Mouse (Mus musculus): Measurements from ENCODE around the gene Tapbp.
A peak's percentile ranks its signal among the peaks of the same experiment; 100 is the strongest.
"Not testable (repeated sequence)": the region's sequence is repeated elsewhere in the genome, so short reads cannot be mapped to it uniquely, and the experiment has no call there.

The Tapbp gene

DNA sequence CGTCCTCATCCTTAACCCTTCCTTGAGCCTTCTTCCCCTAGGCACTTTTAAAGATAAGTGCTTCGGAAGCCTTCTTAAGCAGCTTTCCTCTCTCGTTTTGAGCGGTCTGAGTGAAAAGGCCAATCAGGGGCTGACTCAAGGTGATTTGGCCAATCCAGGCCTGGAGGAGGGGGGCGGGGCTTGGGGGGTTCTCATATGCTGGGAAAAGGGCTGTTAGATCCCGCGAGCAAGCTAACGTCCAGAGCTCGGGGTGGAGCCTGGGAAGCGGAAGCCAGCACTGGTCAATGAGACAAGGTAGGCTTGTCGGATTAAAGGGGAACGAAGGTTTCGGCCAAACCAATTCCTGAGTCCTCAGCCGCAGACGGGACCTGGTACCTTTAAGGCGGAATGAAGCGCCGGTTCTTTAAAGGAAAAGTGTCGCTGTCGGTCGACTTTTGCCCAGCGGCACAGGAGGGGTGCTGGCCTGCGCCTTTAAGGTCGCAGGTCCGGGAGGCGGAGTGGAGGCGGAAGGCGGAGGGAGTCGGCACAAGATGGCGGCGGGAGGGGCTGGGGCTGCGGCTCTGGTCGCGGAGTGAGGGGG, at the start of gene Tapbp, which contains the start of gene Zbtb22:
Gene Tapbp, plus strand, starts transcription at position 229 of the 580 bp plus-strand sequence.
Gene Zbtb22, plus strand, starts transcription at position 234 of the 580 bp plus-strand sequence.
- DNase-seq (ENCODE audit: low read depth, low spot score) = peak; percentile 98

DNA sequence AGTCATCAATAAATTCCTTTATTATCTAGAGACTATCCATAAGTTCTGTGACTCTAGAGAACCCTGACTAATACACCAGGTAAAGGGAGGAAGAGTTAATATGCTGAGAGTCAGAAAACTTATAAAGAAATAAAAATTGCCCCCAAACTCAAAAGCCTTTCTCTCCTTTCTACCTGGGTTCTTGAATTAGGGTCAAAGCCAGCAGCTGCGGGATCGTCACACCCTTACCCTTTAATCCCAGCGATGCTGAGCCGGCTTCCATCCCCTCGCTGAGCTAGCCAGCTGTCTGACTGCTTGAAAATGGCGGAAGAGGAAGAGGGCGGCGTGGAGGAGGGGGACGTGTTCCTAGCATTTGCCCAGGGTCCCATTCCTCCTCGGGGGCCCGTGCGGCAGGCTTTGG, 42.2 kb upstream of the Tapbp start, which contains the start of gene Gm7029:
Gene Gm7029, plus strand, starts transcription at position 301 of the 400 bp plus-strand sequence.
- DNase-seq (ENCODE audit: low read depth, low spot score) = not testable (repeated sequence)

DNA sequence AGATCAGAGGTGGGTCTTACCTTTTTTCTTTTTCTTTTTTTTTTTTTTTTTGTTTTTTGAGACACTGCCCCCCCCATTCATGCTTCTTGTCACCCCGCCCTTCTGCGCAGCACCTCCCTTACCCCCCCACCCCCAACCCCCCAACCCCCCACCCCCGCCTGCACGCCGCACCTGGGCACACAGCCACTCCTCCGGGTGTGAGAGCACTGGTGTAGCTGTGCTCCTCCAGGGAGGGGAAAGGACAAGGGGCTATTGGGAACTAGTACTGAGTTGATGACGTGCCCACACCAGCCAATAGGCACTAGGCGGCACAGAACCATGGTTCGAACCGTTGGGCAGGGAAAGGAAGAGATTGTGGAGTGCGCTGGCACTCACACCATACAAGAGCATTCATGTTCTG, 41.3 kb upstream of the Tapbp start:
- DNase-seq (ENCODE audit: low read depth, low spot score) = no peak

DNA sequence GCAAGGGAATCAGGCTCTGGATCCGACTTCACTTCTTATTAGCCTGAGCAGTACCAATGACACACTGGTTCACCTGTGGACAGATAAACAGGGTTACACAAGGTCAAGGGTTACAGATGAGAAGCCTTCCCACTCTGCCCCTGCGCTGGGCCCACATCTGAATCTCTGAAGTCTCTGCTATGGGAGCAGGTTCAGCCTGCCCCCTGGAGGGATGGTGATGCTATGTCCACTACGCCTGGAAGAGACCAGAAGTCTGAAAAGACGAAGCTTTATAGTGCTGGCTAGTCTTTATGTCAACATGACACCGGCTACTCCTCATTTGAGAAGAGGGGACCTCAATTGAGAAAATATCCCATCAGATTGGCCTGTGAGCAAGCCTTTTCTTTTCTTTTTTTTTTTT, 39.9 kb upstream of the Tapbp start:
- not testable (repeated sequence) for DNase-seq (ENCODE audit: low read depth, low spot score)

DNA sequence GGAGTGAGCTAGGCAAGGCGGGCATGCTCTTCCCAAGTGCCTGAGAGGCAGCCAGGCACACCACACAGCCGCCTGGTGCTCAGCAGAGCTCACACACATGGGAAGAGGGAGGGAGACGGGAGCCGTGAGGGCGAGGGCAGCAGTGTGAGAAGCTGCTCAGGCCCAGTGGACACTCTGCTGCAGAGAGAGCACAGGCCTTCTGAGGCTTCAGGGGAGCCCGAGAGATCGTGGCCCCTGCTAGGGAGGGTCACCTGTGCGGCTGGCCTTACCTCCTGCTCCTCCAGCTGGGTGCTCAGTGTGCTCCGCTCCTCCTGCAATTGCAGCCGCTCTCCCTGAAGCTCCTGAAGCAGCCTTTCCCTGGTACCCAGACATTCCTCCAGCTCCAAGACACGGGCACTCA, 31.4 kb upstream of the Tapbp start:
- not testable (repeated sequence) for DNase-seq (ENCODE audit: low read depth, low spot score)

DNA sequence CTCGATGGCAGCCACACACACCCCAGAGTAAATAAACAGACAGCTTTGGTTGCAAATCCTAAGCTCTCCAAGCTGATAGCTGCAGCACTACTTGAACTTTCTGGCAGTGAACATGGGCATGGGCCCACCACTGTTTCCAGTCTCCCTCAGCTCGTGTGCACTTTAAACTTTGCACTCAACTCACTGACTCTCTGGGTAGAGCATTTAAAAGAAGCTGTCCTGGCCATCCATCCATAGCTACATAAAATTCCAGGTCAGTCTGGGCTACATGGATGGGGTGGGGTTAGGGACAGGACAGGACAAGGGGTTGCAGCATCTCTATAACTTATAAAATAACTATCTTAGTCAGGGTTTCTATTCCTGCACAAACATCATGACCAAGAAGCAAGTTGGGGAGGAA, 27.9 kb upstream of the Tapbp start:
- DNase-seq (ENCODE audit: low read depth, low spot score) = not testable (repeated sequence)

DNA sequence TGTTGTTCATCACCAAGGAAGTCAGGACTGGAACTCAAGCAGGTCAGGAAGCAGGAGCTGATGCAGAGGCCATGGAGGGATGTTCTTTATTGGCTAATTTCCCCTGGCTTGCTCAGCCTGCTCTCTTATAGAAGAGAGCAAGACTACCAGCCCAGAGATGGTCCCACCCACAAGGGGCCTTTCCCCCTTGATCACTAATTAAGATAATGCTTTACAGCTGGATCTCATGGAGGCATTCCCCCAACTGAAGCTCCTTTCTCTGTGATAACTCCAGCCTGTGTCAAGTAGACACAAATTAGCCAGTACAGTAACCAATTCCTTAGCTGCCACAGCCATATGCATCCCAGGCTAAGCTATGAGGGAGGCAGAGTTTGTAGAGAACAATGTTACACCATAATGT, 27.5 kb upstream of the Tapbp start:
- not testable (repeated sequence) for DNase-seq (ENCODE audit: low read depth, low spot score)

DNA sequence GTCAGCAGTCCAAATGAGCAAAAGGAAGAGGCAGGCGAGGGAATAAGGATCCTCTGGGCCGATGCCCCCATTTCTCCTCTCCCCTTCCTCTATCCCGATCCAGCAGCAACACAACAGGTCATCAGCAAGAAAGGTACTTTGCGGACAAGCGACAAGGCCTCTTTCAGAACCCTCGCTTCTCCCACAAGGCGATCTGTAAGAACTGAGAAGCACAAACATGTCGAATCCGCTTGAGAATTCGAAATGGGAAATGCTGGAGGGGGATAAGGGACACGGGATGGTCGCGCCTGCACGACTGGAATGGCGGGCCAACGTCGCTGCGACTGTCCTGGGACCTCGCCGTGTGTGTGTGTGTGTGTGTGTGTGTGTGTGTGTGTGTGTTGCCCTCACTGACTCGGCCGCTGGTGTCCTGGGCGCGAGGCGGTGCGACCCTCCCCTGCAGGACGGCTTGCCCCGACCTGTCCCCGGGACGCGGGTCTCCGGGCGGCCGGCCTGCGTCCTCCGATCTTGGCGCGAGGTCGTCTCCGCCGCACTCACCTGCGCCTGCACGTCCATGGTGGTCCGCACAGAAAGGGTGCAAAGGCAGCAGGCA, 25.7 kb upstream of the Tapbp start:
- not testable (repeated sequence) for DNase-seq (ENCODE audit: low read depth, low spot score)

DNA sequence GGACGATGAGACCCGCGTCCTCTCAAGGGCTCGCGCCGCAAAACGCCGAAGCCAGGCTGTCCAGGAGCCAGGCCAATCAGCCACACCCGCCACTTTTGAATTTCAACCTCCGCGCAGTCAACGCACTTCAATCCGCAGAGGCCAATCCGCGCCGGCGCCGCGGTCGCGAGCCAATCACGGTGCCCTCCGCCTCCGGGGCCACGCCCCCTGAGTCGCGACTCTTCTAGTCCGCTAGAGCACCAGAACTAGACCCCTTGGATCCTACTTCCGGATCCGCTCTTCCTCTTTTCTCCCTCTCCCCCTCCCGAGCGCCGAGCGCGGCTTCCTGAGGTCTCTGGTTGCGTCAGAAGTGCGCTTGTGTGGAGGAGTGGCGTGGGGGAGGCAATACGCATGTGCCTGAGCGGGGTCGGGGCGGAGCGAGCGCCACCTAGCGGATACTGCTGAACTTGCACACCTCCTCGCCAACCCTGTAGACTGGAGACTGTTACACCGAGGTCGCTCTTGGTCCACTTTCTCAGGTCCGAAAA, 25.1 kb upstream of the Tapbp start, which contains the start of gene Kifc1:
Gene Kifc1, minus strand, starts transcription at position 129 of the 527 bp plus-strand sequence.
- DNase-seq (ENCODE audit: low read depth, low spot score) = peak; percentile 99

DNA sequence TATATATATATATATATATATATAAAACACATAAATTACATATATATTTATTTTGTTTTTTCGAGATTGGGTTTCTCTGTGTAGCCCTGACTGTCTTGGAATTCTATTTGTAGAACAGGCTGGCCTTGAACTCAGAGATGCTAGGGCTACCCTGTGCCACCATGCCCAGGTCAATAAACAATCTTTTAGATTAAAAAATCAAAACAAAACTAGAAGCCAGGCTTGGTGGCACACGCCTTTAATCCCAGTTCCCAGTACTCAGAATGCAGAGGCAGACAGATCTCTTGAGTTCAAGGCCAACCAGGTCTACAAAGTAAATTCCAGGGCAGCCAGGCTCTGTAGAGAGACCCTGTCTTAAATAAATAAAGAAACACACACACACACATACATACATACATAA, 24.3 kb upstream of the Tapbp start:
- DNase-seq (ENCODE audit: low read depth, low spot score) = no peak

DNA sequence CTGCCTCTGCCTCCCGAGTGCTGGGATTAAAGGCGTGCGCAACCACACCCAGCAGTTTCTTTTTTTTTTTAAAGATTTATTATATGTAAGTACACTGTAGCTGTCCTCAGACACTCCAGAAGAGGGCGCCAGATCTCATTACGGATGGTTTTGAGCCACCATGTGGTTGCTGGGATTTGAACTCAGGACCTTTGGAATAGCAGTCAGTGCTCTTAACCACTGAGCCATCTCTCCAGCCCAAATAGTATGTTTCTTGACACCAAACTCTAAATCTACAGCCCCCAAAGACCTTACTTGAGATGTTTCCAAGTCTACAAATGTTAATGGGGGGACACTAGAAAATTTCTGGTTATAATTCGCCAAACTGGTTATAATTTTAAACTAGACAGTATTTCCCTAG, 23.8 kb upstream of the Tapbp start:
- not testable (repeated sequence) for DNase-seq (ENCODE audit: low read depth, low spot score)

DNA sequence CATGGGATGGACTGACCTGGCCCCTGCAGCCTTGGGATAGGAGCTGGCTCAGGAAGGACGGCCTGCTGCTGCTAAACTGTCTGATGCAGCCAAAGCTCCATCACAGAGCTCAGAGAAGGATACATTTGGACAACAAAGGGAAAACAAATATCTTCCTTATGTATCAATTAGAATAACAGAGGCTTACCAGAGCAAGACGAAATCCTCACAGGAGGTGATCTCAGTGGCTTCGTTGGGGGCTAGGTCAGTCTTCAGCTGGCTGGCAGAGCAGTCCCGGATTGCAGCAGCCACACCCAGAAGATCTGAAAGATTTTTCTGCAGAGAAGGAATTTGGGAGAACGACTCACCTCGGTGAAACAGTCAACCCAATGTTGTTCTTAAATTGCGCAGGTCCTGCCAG, 23.3 kb upstream of the Tapbp start:
- DNase-seq (ENCODE audit: low read depth, low spot score) = no peak

DNA sequence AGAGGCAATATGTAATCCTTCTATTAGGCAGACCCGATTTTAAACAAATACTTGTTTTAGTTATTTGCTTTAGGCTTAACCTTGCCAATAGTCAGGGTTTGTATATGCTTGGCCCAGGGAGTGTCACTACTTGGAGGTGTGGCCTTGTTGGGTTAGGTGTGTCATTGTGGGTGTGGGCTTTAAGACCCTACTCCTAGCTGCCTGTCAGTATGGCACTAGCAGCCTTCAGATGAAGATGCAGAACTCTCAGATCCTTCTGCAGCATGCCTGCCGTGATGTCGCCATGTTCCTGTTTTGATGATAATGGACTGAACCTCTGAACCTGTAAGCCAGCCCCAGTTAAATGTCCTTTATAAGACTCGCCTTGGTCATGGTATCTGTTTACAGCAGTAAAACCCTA, 22.7 kb upstream of the Tapbp start:
- not testable (repeated sequence) for DNase-seq (ENCODE audit: low read depth, low spot score)

DNA sequence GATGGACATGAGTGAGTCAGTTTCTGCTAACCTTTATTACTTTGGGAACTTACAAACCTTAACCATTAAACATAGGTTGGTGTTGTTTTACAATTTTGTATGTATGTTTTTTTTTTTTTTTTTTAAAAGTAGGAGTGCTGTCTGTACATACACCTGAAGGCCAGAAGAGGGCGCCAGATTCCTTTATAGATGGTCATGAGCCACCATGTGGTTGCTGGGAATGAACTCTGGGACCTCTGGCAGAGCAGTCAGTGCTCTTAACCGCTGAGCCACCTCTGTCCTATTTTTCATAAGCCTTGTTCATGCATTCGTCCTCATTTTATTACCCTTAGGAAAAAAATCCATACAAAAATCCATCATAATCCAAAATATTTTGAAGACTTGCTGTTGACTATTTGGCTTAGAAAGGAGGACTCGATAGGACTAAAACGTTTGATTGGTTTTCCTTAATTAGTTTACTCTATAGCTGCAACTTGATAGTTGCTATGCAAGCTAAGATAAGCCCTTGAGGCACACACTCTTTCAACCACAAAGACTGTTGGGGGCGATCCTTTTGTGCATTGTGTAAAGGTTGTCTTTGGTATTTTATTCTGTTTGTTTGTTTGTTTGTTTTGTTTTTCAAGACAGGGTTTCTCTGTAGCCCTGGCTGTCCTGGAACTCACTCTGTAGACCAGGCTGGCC, 18.4 kb upstream of the Tapbp start:
- DNase-seq (ENCODE audit: low read depth, low spot score) = no peak

DNA sequence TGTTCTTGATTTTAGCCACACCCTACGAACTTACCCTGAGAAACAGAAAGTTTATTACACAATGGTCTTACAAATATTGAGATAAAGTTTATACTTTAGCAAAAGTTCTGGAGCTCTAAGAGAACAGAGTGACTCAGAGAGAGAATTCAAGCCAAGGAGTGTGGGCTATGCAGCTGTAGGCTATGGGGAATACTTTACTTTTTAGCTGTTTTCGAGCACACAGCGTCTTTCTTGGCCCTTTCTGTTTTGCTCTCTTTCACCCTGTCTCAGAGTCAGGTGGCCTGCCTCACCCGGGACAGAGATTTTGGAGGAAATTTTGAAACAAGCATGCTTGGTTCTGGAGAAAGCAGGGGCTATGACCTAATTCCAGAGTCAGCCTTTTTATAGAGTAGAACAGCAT, 17.5 kb upstream of the Tapbp start:
- not testable (repeated sequence) for DNase-seq (ENCODE audit: low read depth, low spot score)

DNA sequence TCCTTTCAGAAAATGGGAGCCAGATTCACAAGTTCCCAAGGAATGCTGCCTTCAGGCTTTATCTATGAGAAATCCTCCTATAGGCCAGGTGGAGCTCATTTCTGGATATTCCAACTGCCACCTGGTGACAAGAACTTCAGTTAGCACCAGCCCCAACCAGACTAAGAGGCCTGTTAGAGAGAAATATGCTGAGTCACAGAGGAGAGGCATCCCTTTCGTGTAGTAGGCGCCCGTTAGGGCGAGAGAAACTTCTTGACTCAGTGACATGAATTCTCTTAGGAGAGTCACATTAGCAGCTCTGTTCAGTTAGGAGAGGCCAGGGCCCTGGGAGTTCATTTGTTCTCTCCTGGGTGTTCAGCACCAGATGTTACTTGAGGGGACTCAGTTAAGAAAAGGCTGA, 16.1 kb upstream of the Tapbp start:
- DNase-seq (ENCODE audit: low read depth, low spot score) = no peak

DNA sequence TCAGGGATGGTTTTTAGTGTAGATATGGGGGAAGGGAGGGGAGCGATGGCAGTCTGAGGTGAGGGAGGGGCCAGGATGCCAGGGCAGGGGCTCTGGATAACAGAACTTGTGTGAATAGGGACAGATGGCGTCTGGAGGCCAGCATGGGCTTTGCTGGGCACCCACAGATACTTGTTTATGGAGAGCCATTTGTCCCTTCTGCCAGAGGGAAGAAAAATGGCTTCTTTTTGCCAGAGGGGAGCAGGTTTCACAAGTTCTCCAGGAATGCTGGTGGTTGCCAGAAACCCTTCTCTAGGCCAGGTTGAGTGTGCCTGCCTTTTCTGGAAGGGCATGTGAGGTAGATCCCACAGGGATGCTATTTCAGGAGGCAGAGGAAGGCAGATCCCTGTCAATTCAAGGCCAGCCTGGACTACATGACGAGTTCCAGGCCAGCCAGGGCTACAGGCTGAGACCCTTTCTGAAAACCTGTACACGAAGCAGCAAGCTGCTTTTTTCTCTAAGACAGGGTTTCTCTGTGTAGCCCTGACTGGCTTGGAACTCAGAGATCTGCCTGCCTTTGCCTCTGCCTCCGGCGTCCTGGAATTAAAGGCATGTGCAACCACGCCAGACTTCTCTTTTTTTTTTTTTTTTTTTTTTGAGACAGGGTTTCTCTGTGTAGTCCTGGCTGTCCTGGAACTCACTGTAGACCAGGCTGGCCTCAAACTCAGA, 15.3 kb upstream of the Tapbp start:
- DNase-seq (ENCODE audit: low read depth, low spot score) = no peak

DNA sequence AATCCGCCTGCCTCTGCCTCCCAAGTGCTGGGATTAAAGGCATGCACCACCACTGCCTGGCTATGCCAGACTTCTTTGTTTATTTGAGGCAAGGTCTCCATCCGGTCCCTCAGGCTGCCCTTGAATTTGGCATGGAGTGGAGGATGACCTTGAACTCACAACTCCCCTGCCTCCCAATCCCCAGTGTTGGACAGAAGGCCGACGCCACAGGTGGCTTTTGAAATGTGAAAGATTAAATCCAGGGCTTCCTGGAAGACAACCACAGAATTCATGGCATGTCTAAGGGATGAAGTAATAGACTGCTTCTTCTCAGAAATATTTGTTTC, 14.7 kb upstream of the Tapbp start:
- no peak for DNase-seq (ENCODE audit: low read depth, low spot score)

DNA sequence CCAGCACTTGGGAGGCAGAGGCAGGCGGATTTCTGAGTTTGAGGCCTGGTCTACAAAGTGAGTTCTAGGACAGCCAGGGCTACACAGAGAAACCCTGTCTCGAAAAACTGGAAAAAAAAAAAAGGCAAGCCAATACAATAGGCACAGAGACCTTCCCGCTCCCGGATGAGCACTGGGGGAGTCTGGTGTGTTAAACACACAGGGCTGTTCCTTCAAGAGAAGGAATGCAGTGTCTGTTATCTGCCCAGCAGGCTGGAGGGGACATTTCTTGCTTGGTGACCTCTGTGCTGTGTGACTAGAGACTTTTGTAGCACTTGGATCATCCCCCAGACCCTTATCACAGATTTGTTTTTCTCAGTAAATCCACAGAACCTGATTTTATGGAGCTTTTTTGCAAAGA, 14.0 kb upstream of the Tapbp start:
- no peak for DNase-seq (ENCODE audit: low read depth, low spot score)

DNA sequence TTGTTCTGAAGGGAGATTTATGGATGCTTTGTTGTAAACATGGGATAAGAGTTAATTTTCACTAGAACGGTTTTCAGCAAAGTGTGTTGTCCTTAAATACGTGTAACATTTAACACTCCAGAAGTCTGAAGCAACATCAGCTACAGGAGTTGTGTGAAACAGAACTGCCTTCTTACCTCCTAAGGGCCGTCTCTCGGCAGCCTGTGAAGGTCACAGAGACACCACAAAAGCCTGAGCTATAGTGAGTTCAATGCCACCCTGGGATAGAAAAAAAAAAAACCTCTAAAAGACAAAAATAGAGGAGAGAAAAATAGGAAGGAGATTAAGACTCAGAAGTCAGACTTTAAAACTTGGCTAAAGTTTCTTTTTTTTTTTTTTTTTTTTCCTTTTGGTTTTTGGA, 13.6 kb upstream of the Tapbp start:
- no peak for DNase-seq (ENCODE audit: low read depth, low spot score)

DNA sequence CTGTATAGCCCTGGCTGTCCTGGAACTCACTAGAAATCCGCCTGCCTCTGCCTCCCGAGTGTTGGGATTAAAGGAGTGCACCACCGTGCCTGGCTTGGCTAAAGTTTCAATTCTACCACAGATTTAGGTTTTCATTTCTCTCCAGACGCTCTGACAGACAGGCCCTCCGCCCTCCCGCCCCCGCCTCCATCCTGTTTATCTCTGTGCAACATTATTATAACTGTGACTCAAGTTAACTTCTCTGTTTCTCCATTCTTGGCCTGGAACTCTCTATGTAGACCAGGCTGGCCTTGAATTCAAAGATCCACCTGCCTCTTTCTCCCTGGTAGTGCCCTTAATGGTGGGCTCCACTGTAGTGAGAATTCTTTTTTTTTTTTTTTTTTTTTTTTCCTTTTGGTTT, 13.2 kb upstream of the Tapbp start:
- no peak for DNase-seq (ENCODE audit: low read depth, low spot score)
